10 mouse cellular contexts compared by ENCODE assay signal in genomic region chr2:71790752-71791151, GRCm38 (mm10). TPM values are rescaled to one million over a fixed set of nuclear protein-coding genes. Genes with fewer than 3 reads are reported as not detected.
DNase-seq lines count a peak whose midpoint lies in the region.
"Had no signal": no experiment of that assay in that cellular context is flagged by ENCODE, and none has a peak within 500 bp of the region (broad histone marks: within the 10 kb centered on the region; RNA-seq: fewer than 3 reads in every experiment).

No protein-coding gene starts in this region.

- peak; percentile 85 for DNase-seq in kidney, adult 11 months
- no peak for DNase-seq in kidney, postnatal 4 days
- peak; percentile 46 for DNase-seq in adrenal gland, adult 18-20 months (ENCODE audit: low spot score in 2 of 2)
- DNase-seq in adrenal gland, adult 8-10 months = peak; percentile 78
- DNase-seq in kidney, postnatal 14 days = peak; percentile 67
- DNase-seq in thymus, postnatal 0 days (ENCODE audit: low spot score) = no peak
- no peak for DNase-seq in ovary, postnatal 14 days (ENCODE audit: low spot score)
- DNase-seq: cerebellum, postnatal 10 days; forebrain, postnatal 0 days; gastrocnemius, postnatal 10 days had no signal

RNA-seq across cellular contexts. Expression of gene Itga6, which starts 45.3 kb away (rescaled TPM):
- 100 to 1,000 TPM; 104 to 133 TPM for total RNA-seq in adrenal gland, adult 18-20 months (2021)
- 100 to 1,000 TPM; 103 to 167 (median 141) TPM for total RNA-seq in adrenal gland, adult 8-10 months (2022)
- polyA plus RNA-seq in thymus, postnatal 0 days (2015; fragmentation: Nextera tagmentation; extraction: Ambion mirVana) = 34.9 and 37.8 TPM in 2 replicates

Comparison
In these comparisons a context has a peak if more than half of its experiments do, and no peak if none do; other contexts are left out.
1. DNase-seq: peak in kidney, adult 11 months (single experiment), adrenal gland, adult 18-20 months (2 of 2), adrenal gland, adult 8-10 months (single experiment) and kidney, postnatal 14 days (single experiment); none in kidney, postnatal 4 days (0 of 2), thymus, postnatal 0 days (single experiment) and ovary, postnatal 14 days (single experiment).